Mouse (Mus musculus): ENCODE data around the gene Rbp3. TPM values are rescaled to one million over a fixed set of nuclear protein-coding genes. Genes with fewer than 3 reads are reported as not detected.

Rbp3 gene
- polyA plus RNA-seq, 1 experiment from 2014 or later, result 0.06 TPM

DNA sequence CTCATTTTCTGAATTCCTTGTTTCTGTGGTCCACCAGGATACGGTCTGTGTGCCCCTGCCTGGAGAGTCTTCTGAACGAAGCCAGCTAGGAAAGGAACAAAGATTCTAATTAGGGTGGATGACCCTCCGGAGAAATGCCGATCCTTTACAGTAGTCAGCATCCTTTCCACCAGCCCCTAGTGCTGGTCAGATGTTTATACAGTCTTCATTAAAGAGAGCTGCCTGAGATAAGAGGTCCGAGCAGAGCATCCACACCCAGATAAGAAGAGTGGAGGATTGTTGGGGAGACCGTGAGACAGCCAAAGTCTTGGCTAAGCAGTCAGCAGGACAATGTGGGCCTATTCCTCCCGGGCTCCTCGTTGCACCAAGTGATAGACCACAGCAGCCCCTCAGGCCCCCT lies 13.1 kb upstream of the Rbp3 start, which contains the start of gene Gdf2:
Gene Gdf2, plus strand, starts transcription at position 301 of the 400 bp plus-strand sequence.
- 77% methylated on average over 8 of the region's 8 CpGs for WGBS
- H3K36me3 ChIP-seq, result no peaks in the 10 kb centered on the region
- H3K9me3 ChIP-seq, result no peaks in the 10 kb centered on the region
- H3K27me3 ChIP-seq, result no peaks in the 10 kb centered on the region
- H3K27ac ChIP-seq (replicated peaks), result no peak within 1 kb of the TSS
- no peaks in the 10 kb centered on the region for H3K4me1 ChIP-seq (replicated peaks)
- H3K9ac ChIP-seq, result no peak within 1 kb of the TSS
- ATAC-seq (ENCODE audit: low FRiP score, low read depth), result no peak
- H3K4me3 ChIP-seq, result no peak within 1 kb of the TSS
- H3K4me2 ChIP-seq, result no peak within 1 kb of the TSS

DNA sequence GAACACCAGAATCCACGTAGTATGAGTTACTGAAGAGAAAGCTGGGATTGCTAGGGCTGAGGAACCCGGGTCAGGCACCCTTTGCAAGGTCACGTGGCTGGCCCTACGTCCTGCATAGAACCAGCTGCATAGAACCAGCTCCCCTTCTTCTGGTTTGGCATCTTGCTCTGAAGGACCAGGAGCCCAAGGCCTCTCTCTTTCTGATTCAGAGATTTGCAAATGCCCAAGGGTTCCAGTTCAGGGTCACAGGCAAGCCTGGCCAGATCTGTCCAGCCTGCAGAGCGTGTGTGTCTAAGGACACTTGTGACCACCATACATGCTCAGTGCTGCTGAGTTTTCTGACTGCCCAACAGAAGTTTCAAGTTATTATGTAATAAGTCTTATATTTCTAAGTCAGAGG lies 11.6 kb upstream of the Rbp3 start:
- Histone ChIP-seq H3K4me2 (no peak overlapping the region), H3K9ac (no peak overlapping the region), H3K36me3 (no peaks in the 10 kb centered on the region), H3K27me3 (no peaks in the 10 kb centered on the region), H3K27ac (replicated peaks) (no peak overlapping the region), H3K4me3 (no peak overlapping the region), H3K4me1 (replicated peaks) (no peaks in the 10 kb centered on the region), H3K9me3 (no peaks in the 10 kb centered on the region)
- no peak for ATAC-seq (ENCODE audit: low FRiP score, low read depth)
- 80% methylated on average over 5 of the region's 5 CpGs for WGBS

DNA sequence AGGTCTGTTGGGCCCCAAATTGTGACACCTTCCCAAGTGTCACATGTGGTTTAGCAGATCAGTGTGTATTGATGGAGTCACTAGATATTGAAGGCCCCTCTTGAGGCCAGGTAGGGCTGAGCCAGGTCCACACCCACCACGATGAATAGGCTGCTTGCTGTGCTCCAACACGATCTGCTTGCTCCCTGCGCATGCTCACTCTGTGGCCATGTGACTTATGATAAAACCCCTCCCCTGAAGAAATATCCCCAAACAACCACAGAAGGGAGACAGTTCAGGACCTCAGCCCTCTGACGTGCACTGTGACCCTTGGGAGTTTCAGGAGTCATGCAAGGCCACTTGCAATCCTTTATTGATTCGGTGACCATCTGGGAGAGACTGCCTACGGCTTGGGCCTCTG lies 7.7 kb upstream of the Rbp3 start:
- H3K9ac ChIP-seq, result no peak overlapping the region
- no peaks in the 10 kb centered on the region for H3K4me1 ChIP-seq (replicated peaks)
- WGBS, result 88% methylated on average over 6 of the region's 6 CpGs
- ATAC-seq (ENCODE audit: low FRiP score, low read depth), result no peak
- H3K36me3 ChIP-seq, result no peaks in the 10 kb centered on the region
- no peaks in the 10 kb centered on the region for H3K9me3 ChIP-seq
- H3K4me3 ChIP-seq, result no peak overlapping the region
- no peaks in the 10 kb centered on the region for H3K27me3 ChIP-seq
- no peak overlapping the region for H3K27ac ChIP-seq (replicated peaks)
- H3K4me2 ChIP-seq, result no peak overlapping the region

DNA sequence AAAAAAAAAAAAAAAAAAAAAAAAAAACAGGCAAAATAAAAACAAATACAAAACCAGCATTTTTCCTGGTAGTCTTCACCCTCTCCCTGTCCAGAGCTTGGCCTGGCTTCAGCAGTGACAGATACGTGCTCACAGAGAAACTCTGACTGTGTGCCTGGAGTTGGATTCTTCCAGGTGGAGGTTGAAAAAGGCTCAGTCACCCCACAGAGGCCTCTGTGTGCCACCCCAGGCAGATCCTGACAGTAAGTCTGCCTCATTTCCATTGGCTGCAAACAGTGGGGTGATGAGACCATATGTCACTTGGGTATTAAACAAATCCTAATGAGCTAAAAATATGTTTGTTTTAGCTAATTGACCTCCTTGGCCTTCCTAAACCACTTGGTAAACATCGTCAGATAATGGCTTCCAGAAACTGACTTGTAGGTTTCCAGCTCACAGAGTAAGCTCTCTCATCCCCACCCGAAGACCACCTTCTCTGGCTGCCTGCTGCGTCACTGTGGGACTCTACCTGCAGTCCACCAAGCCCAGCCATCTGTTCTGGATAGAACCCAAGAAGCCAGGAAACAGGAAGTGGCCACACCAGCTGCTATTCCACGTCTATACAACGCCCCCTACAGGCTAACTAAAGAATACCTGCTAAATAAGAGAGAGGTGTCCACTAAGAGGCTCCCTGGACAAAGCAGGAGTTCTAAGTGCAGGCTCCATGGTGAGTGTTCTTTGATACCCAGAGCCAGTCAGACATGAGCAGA lies 1.4 kb upstream of the Rbp3 start:
- no peak for ATAC-seq (ENCODE audit: low FRiP score, low read depth)
- Histone ChIP-seq H3K4me1 (replicated peaks) (no peaks in the 10 kb centered on the region), H3K9me3 (no peaks in the 10 kb centered on the region), H3K4me3 (no peak overlapping the region), H3K27ac (replicated peaks) (no peak overlapping the region), H3K36me3 (no peaks in the 10 kb centered on the region), H3K9ac (no peak overlapping the region), H3K27me3 (no peaks in the 10 kb centered on the region), H3K4me2 (no peak overlapping the region)
- WGBS, result 58% methylated on average over 6 of the region's 6 CpGs

DNA sequence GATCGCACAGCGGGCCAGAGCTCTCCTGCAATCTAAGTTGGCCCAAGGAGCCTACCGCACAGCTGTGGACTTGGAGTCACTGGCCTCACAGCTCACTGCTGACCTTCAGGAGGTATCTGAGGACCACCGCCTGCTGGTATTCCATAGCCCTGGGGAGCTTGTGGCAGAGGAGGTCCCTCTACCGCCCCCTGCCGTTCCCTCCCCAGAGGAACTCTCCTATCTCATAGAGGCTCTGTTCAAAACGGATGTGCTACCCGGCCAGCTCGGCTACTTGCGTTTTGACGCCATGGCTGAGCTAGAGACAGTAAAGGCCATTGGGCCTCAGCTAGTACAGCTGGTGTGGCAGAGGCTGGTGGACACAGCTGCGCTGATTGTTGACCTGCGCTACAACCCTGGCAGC lies 2.3 kb downstream of the Rbp3 start:
- Histone ChIP-seq H3K4me1 (replicated peaks) (no peaks in the 10 kb centered on the region), H3K27me3 (no peaks in the 10 kb centered on the region), H3K4me3 (no peak overlapping the region), H3K36me3 (no peaks in the 10 kb centered on the region), H3K27ac (replicated peaks) (no peak overlapping the region), H3K4me2 (no peak overlapping the region), H3K9ac (no peak overlapping the region), H3K9me3 (no peaks in the 10 kb centered on the region)
- 83% methylated on average over 13 of the region's 13 CpGs for WGBS
- ATAC-seq (ENCODE audit: low FRiP score, low read depth), result no peak

DNA sequence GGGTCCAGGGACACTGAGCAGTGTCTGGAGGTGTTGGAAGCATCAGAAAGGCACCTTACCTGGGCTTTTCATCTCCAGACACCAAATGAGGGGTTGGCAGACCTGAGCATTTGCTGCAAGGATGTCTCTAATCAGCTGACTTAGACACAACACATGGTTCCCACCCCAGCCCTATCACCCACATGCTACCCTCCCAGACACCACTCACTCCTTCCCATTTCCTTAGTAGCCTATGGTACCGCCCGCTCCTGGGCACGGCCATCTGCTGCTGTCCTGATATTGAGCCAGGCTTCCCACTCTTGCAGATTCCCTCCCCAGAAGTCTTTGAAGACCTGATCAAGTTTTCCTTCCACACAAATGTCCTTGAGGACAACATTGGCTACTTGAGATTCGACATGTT lies 4.4 kb downstream of the Rbp3 start:
- Histone ChIP-seq H3K9ac (no peak overlapping the region), H3K4me2 (no peak overlapping the region), H3K27me3 (no peaks in the 10 kb centered on the region), H3K4me1 (replicated peaks) (no peaks in the 10 kb centered on the region), H3K36me3 (no peaks in the 10 kb centered on the region), H3K9me3 (no peaks in the 10 kb centered on the region), H3K27ac (replicated peaks) (no peak overlapping the region), H3K4me3 (no peak overlapping the region)
- ATAC-seq (ENCODE audit: low FRiP score, low read depth), result no peak
- 93% methylated on average over 4 of the region's 4 CpGs for WGBS

DNA sequence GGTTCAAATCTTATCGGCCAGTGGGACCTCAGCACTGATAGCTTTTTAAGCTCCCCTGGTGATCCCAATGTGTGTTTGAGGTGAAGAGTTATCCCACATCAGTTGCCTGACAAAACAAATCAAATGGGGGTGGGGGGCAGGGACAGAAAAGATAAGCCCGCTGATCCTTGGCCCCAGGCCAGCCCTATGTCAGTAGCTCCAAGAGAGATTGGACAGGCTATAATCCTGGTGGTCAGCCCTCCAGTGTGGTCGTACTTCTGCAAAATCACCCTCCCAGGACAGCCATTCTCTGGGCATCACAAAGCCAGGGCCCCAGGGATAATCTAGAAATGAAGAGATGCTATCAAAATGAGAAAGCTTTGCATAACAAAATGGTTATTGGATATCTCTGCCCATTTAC lies 5.0 kb downstream of the Rbp3 start:
- no peaks in the 10 kb centered on the region for H3K9me3 ChIP-seq
- H3K9ac ChIP-seq, result no peak overlapping the region
- WGBS, result 74% methylated on average over 3 of the region's 3 CpGs
- no peak overlapping the region for H3K27ac ChIP-seq (replicated peaks)
- ATAC-seq (ENCODE audit: low FRiP score, low read depth), result no peak
- H3K36me3 ChIP-seq, result no peaks in the 10 kb centered on the region
- no peak overlapping the region for H3K4me3 ChIP-seq
- H3K4me2 ChIP-seq, result no peak overlapping the region
- H3K27me3 ChIP-seq, result no peaks in the 10 kb centered on the region
- H3K4me1 ChIP-seq (replicated peaks), result no peaks in the 10 kb centered on the region

DNA sequence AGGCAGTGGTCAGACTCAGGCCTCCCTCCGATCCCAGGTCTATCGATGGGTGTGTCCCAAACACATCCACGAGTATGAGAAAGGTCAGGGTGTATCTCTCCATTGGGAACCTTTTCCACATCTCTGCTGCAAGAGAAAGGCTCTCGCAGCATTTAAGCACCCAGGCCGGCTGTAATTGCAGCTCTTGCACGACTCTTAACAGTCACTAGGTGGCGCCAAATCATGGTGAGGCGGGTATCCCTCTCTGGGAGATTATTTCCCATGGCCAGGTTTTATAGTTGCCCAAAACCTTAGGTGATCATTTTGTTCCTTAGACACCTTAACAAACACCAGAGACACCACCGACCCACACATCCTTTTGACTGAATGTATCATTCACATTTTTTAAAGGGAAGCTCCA lies 5.5 kb downstream of the Rbp3 start:
- Histone ChIP-seq H3K27ac (replicated peaks) (no peak overlapping the region), H3K9me3 (no peaks in the 10 kb centered on the region), H3K9ac (no peak overlapping the region), H3K36me3 (no peaks in the 10 kb centered on the region), H3K4me3 (no peak overlapping the region), H3K4me1 (replicated peaks) (no peaks in the 10 kb centered on the region), H3K4me2 (no peak overlapping the region), H3K27me3 (no peaks in the 10 kb centered on the region)
- WGBS, result 12% methylated on average over 9 of the region's 9 CpGs
- no peak for ATAC-seq (ENCODE audit: low FRiP score, low read depth)

DNA sequence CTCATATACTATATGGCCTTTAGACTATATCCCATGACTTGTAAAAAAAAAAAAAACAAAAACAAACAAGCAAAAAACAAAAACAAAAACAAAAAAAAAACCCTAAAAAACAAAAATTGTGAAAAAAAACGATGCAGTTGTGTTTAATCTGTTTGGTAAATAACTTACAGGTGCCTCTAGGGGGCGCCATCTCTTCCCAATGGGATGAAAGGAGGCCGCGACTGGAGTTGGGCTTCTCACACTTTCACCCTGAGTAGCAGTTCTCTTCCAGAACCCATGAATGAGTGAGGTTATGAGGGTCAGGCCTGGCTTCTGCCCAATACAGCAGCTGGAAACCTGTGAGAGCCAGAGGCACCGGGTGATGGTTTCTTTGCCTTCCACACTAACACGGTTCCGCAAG lies 11.9 kb downstream of the Rbp3 start:
- Histone ChIP-seq H3K27me3 (no peaks in the 10 kb centered on the region), H3K36me3 (no peaks in the 10 kb centered on the region), H3K9me3 (no peaks in the 10 kb centered on the region), H3K4me1 (replicated peaks) (no peaks in the 10 kb centered on the region), H3K4me2 (no peak overlapping the region), H3K4me3 (no peak overlapping the region), H3K27ac (replicated peaks) (no peak overlapping the region), H3K9ac (no peak overlapping the region)
- 68% methylated on average over 7 of the region's 7 CpGs for WGBS
- no peak for ATAC-seq (ENCODE audit: low FRiP score, low read depth)

DNA sequence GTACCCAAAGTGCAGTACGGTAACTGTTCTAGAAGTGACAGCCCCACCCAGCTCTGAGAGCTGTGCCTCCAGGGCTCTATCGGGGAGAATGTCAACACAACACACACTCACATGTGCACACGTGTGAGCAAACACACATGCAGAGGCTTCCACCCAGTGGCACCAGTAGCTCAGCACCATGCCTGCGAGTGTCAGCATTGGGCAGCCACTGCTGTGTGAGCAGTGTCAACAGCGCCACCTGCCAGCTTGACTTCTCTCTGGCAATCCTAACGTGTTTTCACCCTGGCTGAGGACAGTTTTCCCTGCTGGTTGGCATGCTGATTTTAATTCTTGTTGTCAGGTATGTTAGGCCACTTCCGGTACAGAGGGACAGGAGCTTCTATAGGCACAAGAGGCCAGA lies 18.9 kb downstream of the Rbp3 start:
- Histone ChIP-seq H3K27me3 (no peaks in the 10 kb centered on the region), H3K9me3 (no peaks in the 10 kb centered on the region), H3K36me3 (no peaks in the 10 kb centered on the region), H3K4me1 (replicated peaks) (no peaks in the 10 kb centered on the region), H3K4me2 (no peak overlapping the region), H3K9ac (no peak overlapping the region), H3K4me3 (no peak overlapping the region), H3K27ac (replicated peaks) (no peak overlapping the region)
- no peak for ATAC-seq (ENCODE audit: low FRiP score, low read depth)
- 48% methylated on average over 7 of the region's 7 CpGs for WGBS

DNA sequence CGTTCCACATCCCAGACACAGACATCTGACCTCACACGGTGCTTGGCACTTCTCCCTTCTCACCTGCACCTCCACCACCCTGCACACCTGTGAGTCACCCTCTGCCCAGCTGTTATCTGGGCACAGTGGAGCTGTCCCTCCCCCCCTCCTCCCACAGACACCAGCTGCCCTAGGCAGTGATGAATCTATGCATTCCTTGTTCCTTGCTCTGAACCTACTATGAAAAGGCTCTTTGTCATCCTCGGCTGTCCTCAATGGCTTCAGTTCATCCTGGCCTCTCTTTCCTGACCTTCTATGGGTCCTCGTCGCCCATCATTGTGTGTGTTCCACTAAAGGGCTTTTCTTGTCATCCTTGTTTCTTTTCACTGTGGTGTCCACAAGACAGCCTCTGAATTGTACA lies 20.9 kb downstream of the Rbp3 start:
- no peaks in the 10 kb centered on the region for H3K36me3 ChIP-seq
- ATAC-seq (ENCODE audit: low FRiP score, low read depth), result no peak

DNA sequence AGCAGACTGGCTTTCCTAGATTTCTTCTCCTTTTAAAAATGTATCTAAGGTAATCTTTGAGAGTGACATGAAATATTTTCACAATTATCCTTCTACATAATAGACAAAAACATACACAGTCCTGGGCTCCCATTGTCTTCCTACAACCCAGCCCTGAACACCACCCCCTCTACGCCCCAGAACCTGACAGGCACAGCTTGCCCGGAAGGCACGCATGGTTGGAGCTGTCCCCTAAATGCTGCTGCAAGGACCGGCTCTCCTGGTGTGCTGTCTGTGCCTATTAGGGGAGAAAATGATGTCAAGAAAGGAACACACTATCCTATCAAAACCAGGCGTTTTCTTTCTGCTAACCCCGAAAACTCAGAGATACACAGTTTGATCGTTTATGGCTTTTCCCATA lies 23.9 kb downstream of the Rbp3 start:
- H3K27ac ChIP-seq (replicated peaks), result no peak overlapping the region
- WGBS, result 27% methylated on average over 7 of the region's 7 CpGs

More for the DNA sequence above, 20.9 kb downstream of the Rbp3 start:
- H3K4me2 ChIP-seq, result no peak overlapping the region
- H3K9ac ChIP-seq, result no peak overlapping the region
- H3K4me3 ChIP-seq, result no peak overlapping the region
- 43% methylated on average over 5 of the region's 5 CpGs for WGBS
- H3K9me3 ChIP-seq, result no peaks in the 10 kb centered on the region
- H3K27ac ChIP-seq (replicated peaks), result no peak overlapping the region
- 0 out of 2 replicates have a peak, but pooled peaks cover 7% of the 10 kb centered on the region for H3K27me3 ChIP-seq
- H3K4me1 ChIP-seq (replicated peaks), result peaks cover 8% of the 10 kb centered on the region

DNA sequence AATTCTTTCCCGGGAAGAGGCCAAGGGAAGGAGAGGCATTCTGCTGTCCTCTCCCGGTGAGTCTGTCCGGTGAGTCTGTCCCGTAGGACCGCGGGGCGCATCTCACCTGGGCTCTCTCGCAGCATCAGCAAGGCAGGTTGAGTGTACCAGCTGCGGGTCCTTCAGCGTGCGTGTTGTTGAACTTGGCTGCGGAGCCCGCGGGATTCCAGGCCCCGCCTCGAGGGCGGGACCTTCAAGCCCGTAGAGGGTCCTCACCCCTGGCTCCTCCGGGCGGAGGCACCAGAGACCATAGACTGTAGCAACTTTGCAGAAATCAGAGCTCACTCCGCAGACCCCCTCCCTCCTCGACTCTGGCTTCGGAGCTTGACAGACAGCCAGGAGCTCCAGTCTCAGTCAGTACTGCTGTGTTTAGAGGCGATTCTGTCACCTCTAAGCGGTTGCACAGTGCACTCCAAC lies 24.8 kb downstream of the Rbp3 start, which contains the start of gene Zfp488:
Gene Zfp488, minus strand, starts transcription at position 161 of the 456 bp plus-strand sequence.
- H3K4me1 ChIP-seq (replicated peaks), result peaks cover 8% of the 10 kb centered on the region
- no peaks in the 10 kb centered on the region for H3K9me3 ChIP-seq
- ATAC-seq (ENCODE audit: low FRiP score, low read depth), result peak; percentile 77
- no peak within 1 kb of the TSS for H3K27ac ChIP-seq (replicated peaks)
- WGBS, result 3% methylated on average over 21 of the region's 25 CpGs
- peak within 1 kb of the TSS; percentile 40 for H3K9ac ChIP-seq
- peak within 1 kb of the TSS; percentile 82 for H3K4me2 ChIP-seq
- no peaks in the 10 kb centered on the region for H3K36me3 ChIP-seq
- peak within 1 kb of the TSS; percentile 45 for H3K4me3 ChIP-seq
- 0 out of 2 replicates have a peak, but pooled peaks cover 7% of the 10 kb centered on the region for H3K27me3 ChIP-seq

More for the DNA sequence above, 23.9 kb downstream of the Rbp3 start:
- peak overlapping the region; percentile 82 for H3K4me2 ChIP-seq
- no peaks in the 10 kb centered on the region for H3K9me3 ChIP-seq
- H3K36me3 ChIP-seq, result no peaks in the 10 kb centered on the region
- H3K27me3 ChIP-seq, result 0 out of 2 replicates have a peak, but pooled peaks cover 7% of the 10 kb centered on the region
- H3K4me1 ChIP-seq (replicated peaks), result peaks cover 8% of the 10 kb centered on the region
- H3K4me3 ChIP-seq, result peak overlapping the region; percentile 45; the same call in 1 of the 2 replicates
- no peak overlapping the region for H3K9ac ChIP-seq
- 0 out of 2 replicates have a peak, but pooled peaks have one; percentile 61 for ATAC-seq (ENCODE audit: low FRiP score, low read depth)

Measured in hindbrain, embryonic 15.5 days (tissue).